Mouse (Mus musculus) cerebellum, adult 8-10 months (tissue): Measurements from ENCODE around the gene Gck.
"Not testable (repeated sequence)": the region's sequence is repeated elsewhere in the genome, so short reads cannot be mapped to it uniquely, and the experiment has no call there.

ENCODE experiments used
- DNase-seq: peaks from one replicate; pipeline ENCODE4 v3.0.0; 2022

Gck gene

GRCm38 (mm10) chr11:5907096-5907495, 42.8 kb downstream of the Gck start:
- no peak for DNase-seq

GRCm38 (mm10) chr11:5905778-5906518, 43.9 kb downstream of the Gck start:
- no peak for DNase-seq

- DNase-seq = no peak
These were observed 45.0 kb downstream of the Gck start for GRCm38 (mm10) chr11:5904871-5905270.

- no peak for DNase-seq
These were observed 45.5 kb downstream of the Gck start for GRCm38 (mm10) chr11:5904357-5904756.

- no peak for DNase-seq
These were observed 46.0 kb downstream of the Gck start for GRCm38 (mm10) chr11:5903844-5904243.

GRCm38 (mm10) chr11:5902390-5902789, 47.5 kb downstream of the Gck start:
- DNase-seq = no peak

GRCm38 (mm10) chr11:5901950-5902349, 47.9 kb downstream of the Gck start:
- DNase-seq = no peak

- no peak for DNase-seq
These were observed 48.6 kb downstream of the Gck start for GRCm38 (mm10) chr11:5901320-5901719.

- DNase-seq = no peak
These were observed 50.6 kb downstream of the Gck start for GRCm38 (mm10) chr11:5899286-5899685.

- DNase-seq = no peak
These were observed 51.4 kb downstream of the Gck start, which contains the start of gene Myl7 for GRCm38 (mm10) chr11:5898531-5898930. Gene Myl7, minus strand, starts transcription at chr11:5898782.

- no peak for DNase-seq
These were observed 52.0 kb downstream of the Gck start for GRCm38 (mm10) chr11:5897839-5898238.

- DNase-seq = no peak
These were observed 52.7 kb downstream of the Gck start for GRCm38 (mm10) chr11:5897230-5897629.

- no peak for DNase-seq
These were observed 56.1 kb downstream of the Gck start for GRCm38 (mm10) chr11:5893807-5894206.

- DNase-seq = no peak
These were observed 57.0 kb downstream of the Gck start for GRCm38 (mm10) chr11:5892810-5893368.

GRCm38 (mm10) chr11:5892151-5892591, 57.7 kb downstream of the Gck start:
- DNase-seq = peak; percentile 56

GRCm38 (mm10) chr11:5888563-5888962, 61.3 kb downstream of the Gck start:
- DNase-seq = not testable (repeated sequence)

- DNase-seq = no peak
These were observed 62.6 kb downstream of the Gck start for GRCm38 (mm10) chr11:5887250-5887649.

GRCm38 (mm10) chr11:5886187-5886586, 63.7 kb downstream of the Gck start:
- DNase-seq = peak; percentile 64

GRCm38 (mm10) chr11:5882518-5882917, 67.4 kb downstream of the Gck start:
- DNase-seq = no peak

GRCm38 (mm10) chr11:5879905-5880304, 70.0 kb downstream of the Gck start:
- DNase-seq = peak; percentile 64

GRCm38 (mm10) chr11:5878661-5879060, 71.2 kb downstream of the Gck start:
- DNase-seq = no peak

- peak; percentile 94 for DNase-seq
These were observed 71.9 kb downstream of the Gck start, which contains the start of gene Pold2 for GRCm38 (mm10) chr11:5877921-5878526. Gene Pold2, minus strand, starts transcription at chr11:5878292.

- DNase-seq = no peak
These were observed 72.5 kb downstream of the Gck start for GRCm38 (mm10) chr11:5877421-5877820.

GRCm38 (mm10) chr11:5873192-5873591, 76.7 kb downstream of the Gck start:
- DNase-seq = no peak
